Mouse (Mus musculus) lung, adult 2 months (tissue): Measurements from ENCODE around the gene Crim1. TPM values are rescaled to one million over a fixed set of nuclear protein-coding genes. Genes with fewer than 3 reads are reported as not detected.

Source experiments
- DNase-seq: peaks from one replicate; pipeline ENCODE4 v3.0.0; 2022
- H3K4me1 ChIP-seq: fragments of 200-500 bp; 2 replicates; pipeline ENCODE4 v1.6.1; 2011; ENCODE audit warnings: low read length; ENCODE audit not compliant: control insufficient read depth, insufficient read depth
- H3K4me3 ChIP-seq: fragments of 200-500 bp; replicated peaks from 2 replicates; pipeline ENCODE3; 2011; ENCODE audit warnings: low read depth, mild to moderate bottlenecking, control low read depth, low read length; ENCODE audit errors: extremely low read depth
- CTCF ChIP-seq: fragments of 200-500 bp; IDR thresholded peaks from 2 replicates; pipeline ENCODE4 v1.5.1; 2011; ENCODE audit warnings: mild to moderate bottlenecking, low read length, control low read depth; ENCODE audit not compliant: insufficient read depth
- POLR2A ChIP-seq: fragments of 200-500 bp; IDR thresholded peaks from 2 replicates; pipeline ENCODE4 v1.6.1; 2011; ENCODE audit warnings: low read depth, mild to moderate bottlenecking, control low read depth, low read length, borderline replicate concordance; ENCODE audit errors: extremely low read depth
- WGBS: fragments of 180-500 bp; shearing (Covaris S2); methylation state at CpG from one replicate; pipeline ENCODE4 v1.1.7; 2018; 5-methylcytosine and 5-hydroxymethylcytosine counted together
- polyA plus RNA-seq: library from polyadenylated mRNA; depleted of rRNA; stranded (reverse); fragments of >200 nt; gene quantifications from 2 replicates; pipeline ENCODE4 v1.2.3, GENCODE M21; 2012

Crim1 gene
- polyA plus RNA-seq, 1 experiment, result 119 TPM

DNA sequence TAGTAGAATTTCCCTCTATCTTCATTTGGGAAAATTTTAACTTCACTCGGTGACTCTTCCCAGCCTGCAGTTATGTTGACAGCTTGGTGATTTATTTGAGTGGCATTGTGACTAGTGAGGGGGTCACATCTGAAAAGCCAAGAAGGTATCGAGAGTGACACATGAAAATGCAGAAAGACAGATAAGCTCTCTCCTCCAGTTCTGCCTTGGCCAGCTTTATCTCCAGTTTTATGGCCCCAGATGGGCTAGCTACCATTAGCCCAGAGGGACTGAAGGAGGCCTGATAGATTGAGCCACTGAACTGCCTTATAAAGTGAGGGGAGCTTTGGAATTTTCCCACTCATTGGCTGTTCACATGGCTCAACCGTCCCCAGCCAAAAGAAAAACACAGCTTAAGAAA is 128.2 kb downstream of the Crim1 start:
- Histone ChIP-seq H3K4me3 (no peak overlapping the region), H3K4me1 (peaks cover 6% of the 10 kb centered on the region)
- WGBS, result 65% methylated on average over 3 of the region's 3 CpGs
- no peak for TF ChIP-seq CTCF
- TF ChIP-seq POLR2A, result no peak
- DNase-seq, result no peak

DNA sequence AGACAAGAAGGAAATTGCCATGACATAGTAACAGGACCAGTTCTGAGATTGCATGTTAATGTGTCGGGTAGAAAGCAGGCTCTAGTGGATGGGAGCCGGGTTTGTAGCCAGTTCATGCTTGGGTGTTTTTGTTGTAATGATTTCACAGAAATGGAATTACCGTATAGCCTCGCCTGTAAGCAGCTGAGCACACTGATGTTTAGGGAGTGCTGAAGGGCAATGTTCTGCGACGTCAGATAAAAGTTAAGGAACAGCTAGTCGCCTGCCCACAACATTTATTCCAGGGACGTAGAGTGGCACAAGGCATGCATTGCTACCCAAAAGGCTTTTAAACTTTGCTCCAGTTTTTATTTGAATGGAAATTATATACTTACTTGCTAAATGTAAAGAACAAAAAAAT is 131.4 kb downstream of the Crim1 start:
- 91% methylated on average over 8 of the region's 8 CpGs for WGBS
- Histone ChIP-seq H3K4me3 (no peak overlapping the region), H3K4me1 (peaks cover 1% of the 10 kb centered on the region)
- TF ChIP-seq POLR2A, result no peak
- no peak for TF ChIP-seq CTCF
- no peak for DNase-seq

DNA sequence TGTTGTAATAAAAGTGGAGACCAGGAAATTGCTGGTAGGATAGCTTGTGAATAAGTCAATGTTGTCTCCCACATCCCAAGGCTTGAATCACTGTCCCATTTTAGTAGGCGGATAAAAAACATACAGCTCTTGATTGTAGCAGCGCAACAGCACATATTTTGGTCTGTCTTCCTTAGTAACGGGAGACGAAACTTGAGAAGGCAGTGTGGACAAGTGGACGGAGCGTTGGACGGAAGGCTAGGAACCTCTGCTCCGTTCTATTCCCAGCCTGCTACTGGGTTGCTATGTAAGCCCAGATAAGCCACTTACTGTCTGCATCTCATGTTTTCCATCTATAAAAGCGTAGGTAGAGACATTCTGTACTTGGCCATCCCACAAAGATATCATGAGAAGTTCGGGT is 133.2 kb downstream of the Crim1 start:
- no peaks in the 10 kb centered on the region; the same call in 1 of the 2 replicates for H3K4me1 ChIP-seq
- TF ChIP-seq CTCF (no peak), POLR2A (no peak)
- H3K4me3 ChIP-seq, result no peak overlapping the region
- no peak for DNase-seq
- 85% methylated on average over 10 of the region's 10 CpGs for WGBS

DNA sequence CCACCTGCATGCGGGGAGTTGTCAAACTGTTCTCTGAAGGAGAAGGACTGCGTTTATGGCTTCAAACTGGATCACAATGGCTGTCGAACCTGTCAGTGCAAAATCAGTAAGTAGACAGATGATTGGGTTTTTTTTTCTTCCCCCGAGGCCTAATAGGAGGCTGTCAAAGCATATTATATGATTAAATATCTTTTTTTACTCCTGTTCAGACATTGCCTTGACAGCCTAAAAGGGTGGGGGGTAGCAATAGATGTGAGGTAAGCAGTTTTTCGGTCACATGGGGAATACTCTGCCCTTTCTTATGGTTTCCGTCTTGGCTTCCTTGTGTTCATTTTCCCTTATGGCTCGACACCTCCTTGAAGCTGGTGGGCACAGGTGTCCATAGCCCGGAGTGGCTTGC is 135.2 kb downstream of the Crim1 start:
- no peak for DNase-seq
- Histone ChIP-seq H3K4me3 (no peak overlapping the region), H3K4me1 (no peaks in the 10 kb centered on the region; the same call in 1 of the 2 replicates)
- TF ChIP-seq CTCF, result no peak
- no peak for TF ChIP-seq POLR2A
- 93% methylated on average over 8 of the region's 8 CpGs for WGBS

DNA sequence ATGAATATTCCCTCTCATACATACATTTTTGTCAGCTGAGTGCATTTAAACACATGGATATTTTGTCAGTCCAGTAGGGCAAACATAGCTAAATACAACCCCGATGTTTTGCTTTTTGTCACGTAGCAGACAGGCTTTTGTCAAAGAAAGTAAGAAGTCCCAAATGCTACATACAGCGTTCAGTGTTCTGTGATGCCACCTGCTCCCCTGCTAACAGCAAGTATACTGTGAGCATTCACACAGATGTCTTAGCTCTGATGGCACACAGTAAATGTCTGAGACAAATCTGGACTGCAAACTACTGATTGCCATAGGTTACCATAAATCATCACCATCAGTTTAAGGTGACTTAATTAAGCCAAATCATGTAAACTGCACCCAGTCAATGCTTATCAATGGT is 143.6 kb downstream of the Crim1 start:
- 91% methylated on average over 3 of the region's 3 CpGs for WGBS
- H3K4me3 ChIP-seq, result no peak overlapping the region
- TF ChIP-seq POLR2A, result no peak
- no peak for TF ChIP-seq CTCF
- H3K4me1 ChIP-seq, result no peaks in the 10 kb centered on the region
- DNase-seq, result no peak

DNA sequence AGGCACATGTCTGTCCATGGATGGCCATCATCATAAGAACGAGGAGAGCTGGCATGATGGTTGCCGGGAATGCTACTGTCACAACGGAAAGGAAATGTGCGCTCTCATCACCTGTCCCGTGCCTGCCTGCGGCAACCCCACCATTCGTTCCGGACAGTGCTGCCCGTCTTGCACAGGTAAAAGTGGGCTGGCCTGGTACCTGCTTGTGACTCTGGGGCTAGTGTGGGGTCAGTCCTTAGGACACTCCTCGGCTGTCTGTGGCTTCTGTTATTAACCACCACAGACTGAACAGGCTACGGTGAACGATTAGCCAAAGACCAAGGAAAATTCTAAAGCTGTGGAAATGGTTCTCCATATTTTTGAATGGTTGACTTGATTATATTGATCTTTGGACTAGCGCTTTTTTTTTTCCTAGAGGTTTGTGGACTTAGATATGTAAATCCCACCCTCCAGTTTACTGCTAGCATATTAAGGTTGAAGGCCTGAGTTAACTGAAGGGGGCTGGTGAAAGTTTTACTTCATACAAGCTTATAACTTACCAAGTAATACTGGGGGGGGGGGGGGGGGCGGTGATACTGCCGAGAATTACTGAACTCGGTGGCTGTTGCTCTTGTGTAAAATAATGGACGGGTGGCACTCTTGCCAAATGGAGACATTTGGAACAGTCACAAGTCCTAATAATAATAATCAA is 147.2 kb downstream of the Crim1 start:
- WGBS, result 95% methylated on average over 17 of the region's 17 CpGs
- Histone ChIP-seq H3K4me1 (peaks cover 2% of the 10 kb centered on the region; the same call in 1 of the 2 replicates), H3K4me3 (no peak overlapping the region)
- no peak for DNase-seq
- TF ChIP-seq POLR2A (no peak), CTCF (no peak)

DNA sequence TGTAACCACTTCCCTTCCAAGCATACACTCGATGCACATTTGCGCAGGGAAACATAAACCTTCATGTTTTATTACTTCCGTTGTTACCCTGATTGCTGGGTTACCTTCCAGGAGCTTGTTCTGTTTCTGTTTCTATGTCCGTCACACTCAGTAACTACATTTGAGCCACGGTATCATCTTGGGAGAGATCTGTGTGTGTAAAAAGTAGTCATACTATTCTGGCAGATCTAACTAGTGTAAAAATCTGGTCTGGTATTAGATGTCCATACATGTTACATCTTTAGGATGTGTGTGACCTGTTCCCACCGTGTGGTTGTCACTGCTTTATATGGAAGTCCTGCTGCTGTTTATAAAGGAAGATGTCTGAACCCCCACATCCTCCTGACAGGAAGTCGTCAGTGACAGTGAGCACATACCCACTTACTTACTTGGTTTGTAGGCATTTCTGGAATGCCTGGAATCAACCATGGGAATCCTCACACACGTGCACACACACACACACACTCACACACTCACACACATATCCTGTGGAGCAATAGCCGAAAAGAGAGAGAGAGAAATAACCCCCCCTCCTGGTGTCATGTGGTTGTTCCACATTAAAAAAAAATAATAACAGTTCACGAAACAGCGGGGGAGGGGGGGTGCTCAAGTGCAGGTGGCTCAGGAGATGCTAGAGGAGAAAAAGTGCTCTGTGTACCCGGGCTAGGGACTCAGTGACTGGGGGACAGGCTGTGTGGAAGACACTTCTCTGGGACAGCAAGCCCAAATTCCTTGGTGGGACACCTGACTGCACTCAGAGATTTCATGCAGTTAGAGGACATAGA is 151.8 kb downstream of the Crim1 start:
- no peak overlapping the region for H3K4me3 ChIP-seq
- no peak for TF ChIP-seq CTCF
- TF ChIP-seq POLR2A, result no peak
- WGBS, result 61% methylated on average over 12 of the region's 12 CpGs
- no peak for DNase-seq
- H3K4me1 ChIP-seq, result peaks cover 2% of the 10 kb centered on the region; the same call in 1 of the 2 replicates

DNA sequence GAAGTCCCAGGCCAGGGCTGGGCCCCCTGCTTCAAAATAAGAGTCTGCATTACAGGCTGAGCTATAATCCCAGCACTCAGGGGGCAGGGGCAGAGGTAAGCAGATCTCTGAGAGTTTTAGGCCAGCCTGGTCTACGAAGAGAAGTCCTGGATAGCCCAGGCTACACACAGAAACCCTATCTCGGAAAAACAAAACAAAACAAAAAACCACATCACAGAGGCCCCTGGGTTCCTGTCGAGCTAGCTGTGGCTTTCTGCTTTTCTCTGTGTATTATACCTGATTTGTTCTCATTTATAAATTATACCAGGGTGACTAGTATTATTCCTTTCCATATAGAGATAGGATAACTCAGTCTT is 152.4 kb downstream of the Crim1 start:
- DNase-seq, result no peak
- TF ChIP-seq POLR2A (no peak), CTCF (no peak)
- H3K4me3 ChIP-seq, result no peak overlapping the region
- 87% methylated on average over 3 of the region's 3 CpGs for WGBS
- H3K4me1 ChIP-seq, result peaks cover 2% of the 10 kb centered on the region; the same call in 1 of the 2 replicates

DNA sequence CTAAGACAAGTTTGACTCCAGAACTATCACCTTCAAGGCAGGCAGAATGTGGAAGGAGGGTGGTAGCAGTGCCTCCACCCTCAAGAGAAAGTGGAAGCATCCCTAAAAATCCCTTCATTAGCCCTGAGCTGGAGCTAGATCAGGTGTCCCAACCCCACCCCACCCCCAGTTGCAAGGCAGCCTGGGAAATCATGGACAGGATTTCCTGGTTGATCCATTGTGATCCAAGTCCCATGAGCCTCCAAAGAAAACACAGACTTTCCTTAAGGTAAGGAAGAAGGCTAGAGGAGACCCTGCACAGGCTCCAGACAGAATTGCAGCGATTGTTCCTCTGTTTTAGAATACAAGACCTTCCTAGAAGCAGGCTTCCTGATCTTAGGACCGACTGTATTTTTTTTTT is 154.4 kb downstream of the Crim1 start:
- no peak for TF ChIP-seq POLR2A
- Histone ChIP-seq H3K4me3 (no peak overlapping the region), H3K4me1 (peaks cover 2% of the 10 kb centered on the region; the same call in 1 of the 2 replicates)
- DNase-seq, result no peak
- WGBS, result 54% methylated on average over 2 of the region's 2 CpGs

DNA sequence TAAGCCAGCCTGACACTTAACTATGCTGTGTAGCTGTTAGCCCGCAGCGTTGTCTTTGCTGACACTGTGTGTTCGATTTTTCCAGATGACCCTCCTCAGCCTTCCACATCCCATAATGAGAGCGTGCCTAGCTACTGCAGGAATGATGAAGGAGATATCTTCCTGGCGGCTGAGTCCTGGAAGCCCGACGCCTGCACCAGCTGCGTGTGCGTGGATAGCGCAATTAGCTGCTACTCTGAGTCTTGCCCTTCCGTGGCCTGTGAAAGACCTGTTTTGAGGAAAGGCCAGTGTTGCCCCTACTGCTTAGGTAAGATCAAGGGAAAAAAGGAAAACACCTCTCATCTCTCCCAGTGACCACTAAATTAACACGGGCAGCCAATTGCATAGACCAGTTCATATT is 154.8 kb downstream of the Crim1 start:
- no peak overlapping the region for H3K4me3 ChIP-seq
- TF ChIP-seq CTCF (no peak), POLR2A (no peak)
- WGBS, result 90% methylated on average over 12 of the region's 12 CpGs
- DNase-seq, result no peak
- H3K4me1 ChIP-seq, result peaks cover 2% of the 10 kb centered on the region
